In genomic region chr15:86029981-86030380, GRCm38 (mm10) we compare ENCODE assay signal across 10 mouse cellular contexts. TPM values are rescaled to one million over a fixed set of nuclear protein-coding genes. Genes with fewer than 3 reads are reported as not detected.
DNase-seq lines count a peak whose midpoint lies in the region; ATAC-seq lines count a peak whose summit lies in the region.
"Had no signal": no experiment of that assay in that cellular context is flagged by ENCODE, and none has a peak within 500 bp of the region (broad histone marks: within the 10 kb centered on the region; RNA-seq: fewer than 3 reads in every experiment).

No protein-coding gene starts in this region.

- peaks cover 5% of the 10 kb centered on the region for H3K27me3 ChIP-seq in heart, embryonic 16.5 days (ENCODE audit: control insufficient read depth, insufficient read depth, low read length)
- H3K27me3 ChIP-seq in neural tube, embryonic 11.5 days (ENCODE audit: control insufficient read depth, insufficient read depth, low read length), result peaks cover 12% of the 10 kb centered on the region
- H3K27me3 ChIP-seq in kidney, embryonic 16.5 days (ENCODE audit: insufficient read depth, low read length), result peaks cover 17% of the 10 kb centered on the region; the same call in 1 of the 2 replicates
- peaks cover 22% of the 10 kb centered on the region for H3K27me3 ChIP-seq in stomach, embryonic 16.5 days (ENCODE audit: control insufficient read depth, insufficient read depth, low read length)

- no peak overlapping the region for H3K9ac ChIP-seq in heart, embryonic 16.5 days (ENCODE audit: low read length)
- no peak overlapping the region for H3K9ac ChIP-seq in neural tube, embryonic 11.5 days (ENCODE audit: low read length)
- no peak overlapping the region for H3K9ac ChIP-seq in kidney, embryonic 16.5 days (replicated peaks; ENCODE audit: low read length)
- H3K9ac ChIP-seq in stomach, embryonic 16.5 days (ENCODE audit: low read length), result no peak overlapping the region
- H3K9ac ChIP-seq: limb, embryonic 12.5 days had no signal

- H3K4me3 ChIP-seq in heart, embryonic 16.5 days (ENCODE audit: low read length), result no peak overlapping the region
- no peak overlapping the region for H3K4me3 ChIP-seq in neural tube, embryonic 11.5 days (ENCODE audit: low read depth, low read length)
- H3K4me3 ChIP-seq in kidney, embryonic 16.5 days (ENCODE audit: low read length), result 0 out of 2 replicates have a peak overlapping the region, but pooled peaks have one; percentile 10
- peak overlapping the region; percentile 35 for H3K4me3 ChIP-seq in stomach, embryonic 16.5 days (replicated peaks; ENCODE audit: low read length)
- H3K4me3 ChIP-seq: limb, embryonic 12.5 days had no signal

- H3K36me3 ChIP-seq in heart, embryonic 16.5 days (ENCODE audit: control insufficient read depth, insufficient read depth), result peaks cover 16% of the 10 kb centered on the region
- H3K36me3 ChIP-seq in neural tube, embryonic 11.5 days (ENCODE audit: control insufficient read depth, insufficient read depth, low read length), result peaks cover 3% of the 10 kb centered on the region
- H3K36me3 ChIP-seq in kidney, embryonic 16.5 days (ENCODE audit: insufficient read depth, low read length), result peaks cover 18% of the 10 kb centered on the region
- H3K36me3 ChIP-seq in stomach, embryonic 16.5 days (ENCODE audit: control insufficient read depth, insufficient read depth, low read length), result 0 out of 2 replicates have a peak, but pooled peaks cover 17% of the 10 kb centered on the region

- H3K4me1 ChIP-seq in heart, embryonic 16.5 days (ENCODE audit: control insufficient read depth, insufficient read depth, low read length), result peaks cover 16% of the 10 kb centered on the region
- peaks cover 10% of the 10 kb centered on the region; the same call in 1 of the 2 replicates for H3K4me1 ChIP-seq in neural tube, embryonic 11.5 days (ENCODE audit: control insufficient read depth, insufficient read depth, low read length)
- H3K4me1 ChIP-seq in kidney, embryonic 16.5 days (ENCODE audit: insufficient read depth, low read length), result peaks cover 41% of the 10 kb centered on the region
- peaks cover 15% of the 10 kb centered on the region for H3K4me1 ChIP-seq in stomach, embryonic 16.5 days (ENCODE audit: control insufficient read depth, insufficient read depth, low read length)

- peak overlapping the region; percentile 36; the same call in 1 of the 2 replicates for H3K4me2 ChIP-seq in heart, embryonic 16.5 days (ENCODE audit: low read depth, low read length)
- peak overlapping the region; percentile 11 for H3K4me2 ChIP-seq in neural tube, embryonic 11.5 days (ENCODE audit: low read depth)
- peak overlapping the region; percentile 42 for H3K4me2 ChIP-seq in kidney, embryonic 16.5 days (replicated peaks; ENCODE audit: low read depth, low read length)
- H3K4me2 ChIP-seq in stomach, embryonic 16.5 days (ENCODE audit: low read depth, low read length), result peak overlapping the region; percentile 47

- DNase-seq in heart, postnatal 4 days, result no peak
- no peak for DNase-seq in neural tube, embryonic 11.5 days (ENCODE audit: low spot score)
- DNase-seq in neural tube, embryonic 10.5 days (ENCODE audit: extremely low spot score, low spot score), result no peak
- DNase-seq in testis, postnatal 10 days (ENCODE audit: low spot score), result no peak
- no peak for DNase-seq in left cerebral cortex, postnatal 10 days (ENCODE audit: extremely low spot score in 1 of 2, low spot score in 2 of 2)
- DNase-seq: heart, adult 18-20 months had no signal

- intact Hi-C loops in left cerebral cortex, postnatal 10 days (cut with DNase I), result no loop called here

- no peak for ATAC-seq in heart, embryonic 16.5 days (replicated peaks; ENCODE audit: extremely low read depth, insufficient read depth, low FRiP score)
- no peak for ATAC-seq in neural tube, embryonic 11.5 days (ENCODE audit: insufficient read depth, low FRiP score, low TSS enrichment)
- ATAC-seq in kidney, embryonic 16.5 days (ENCODE audit: low FRiP score, low TSS enrichment), result no peak
- ATAC-seq in stomach, embryonic 16.5 days (ENCODE audit: insufficient read depth, low FRiP score), result no peak

- peaks cover 6% of the 10 kb centered on the region; the same call in 1 of the 2 replicates for H3K9me3 ChIP-seq in heart, embryonic 16.5 days (replicated peaks; ENCODE audit: control insufficient read depth, low read length)
- peaks cover 11% of the 10 kb centered on the region for H3K9me3 ChIP-seq in neural tube, embryonic 11.5 days (ENCODE audit: control insufficient read depth, low read length)
- peaks cover 20% of the 10 kb centered on the region for H3K9me3 ChIP-seq in kidney, embryonic 16.5 days (ENCODE audit: low read length)
- H3K9me3 ChIP-seq in stomach, embryonic 16.5 days (replicated peaks; ENCODE audit: control insufficient read depth, low read length), result peaks cover 8% of the 10 kb centered on the region

- H3K27ac ChIP-seq in heart, embryonic 16.5 days (ENCODE audit: low read length), result no peak overlapping the region
- H3K27ac ChIP-seq in neural tube, embryonic 11.5 days (ENCODE audit: low read depth, low read length), result no peak overlapping the region
- H3K27ac ChIP-seq in kidney, embryonic 16.5 days (ENCODE audit: low read length), result no peak overlapping the region
- peak overlapping the region; percentile 53; the same call in 1 of the 2 replicates for H3K27ac ChIP-seq in stomach, embryonic 16.5 days (ENCODE audit: low read length)
- H3K27ac ChIP-seq: limb, embryonic 12.5 days had no signal

- WGBS in heart, embryonic 16.5 days, result 66% methylated on average over 14 of the region's 14 CpGs
- 64% methylated on average over 14 of the region's 14 CpGs for WGBS in neural tube, embryonic 11.5 days
- WGBS in kidney, embryonic 16.5 days, result 69% methylated on average over 14 of the region's 14 CpGs
- WGBS in stomach, embryonic 16.5 days, result 65% methylated on average over 14 of the region's 14 CpGs

RNA-seq across cellular contexts. Expression of gene Celsr1, which starts 3.6 kb away (rescaled TPM):
- 1.7 TPM in 2 replicates for polyA plus RNA-seq in heart, embryonic 16.5 days (2015; fragmentation: Nextera tagmentation; extraction: Ambion mirVana)
- 10 to 100 TPM; 20.0 to 21.3 TPM for total RNA-seq in heart, postnatal 4 days (2021)
- 5.1 and 5.4 TPM in 2 replicates for polyA plus RNA-seq in neural tube, embryonic 11.5 days (2014; fragmentation: Nextera tagmentation; extraction: Ambion mirVana)
- polyA plus RNA-seq in kidney, embryonic 16.5 days (2015; fragmentation: Nextera tagmentation; extraction: Ambion mirVana), result 3.5 and 3.9 TPM in 2 replicates
- polyA plus RNA-seq in stomach, embryonic 16.5 days (2015; fragmentation: Nextera tagmentation; extraction: Ambion mirVana), result 2.6 and 2.7 TPM in 2 replicates
- total RNA-seq in left cerebral cortex, postnatal 10 days (2021), result 1 to 10 TPM; 2.4 to 3.4 TPM

RNA-seq across cellular contexts. Expression of gene Gramd4, which starts 27.5 kb away (rescaled TPM):
- polyA plus RNA-seq in heart, embryonic 16.5 days (2015; fragmentation: Nextera tagmentation; extraction: Ambion mirVana), result 18.7 and 22.2 TPM in 2 replicates
- 10 to 100 TPM; 30.1 to 33.6 TPM for total RNA-seq in heart, postnatal 4 days (2021)
- 10.5 and 11.7 TPM in 2 replicates for polyA plus RNA-seq in neural tube, embryonic 11.5 days (2014; fragmentation: Nextera tagmentation; extraction: Ambion mirVana)
- polyA plus RNA-seq in kidney, embryonic 16.5 days (2015; fragmentation: Nextera tagmentation; extraction: Ambion mirVana), result 12.1 and 14.9 TPM in 2 replicates
- 10.5 and 12.1 TPM in 2 replicates for polyA plus RNA-seq in stomach, embryonic 16.5 days (2015; fragmentation: Nextera tagmentation; extraction: Ambion mirVana)
- 10 to 100 TPM; 38.3 to 41.4 TPM for total RNA-seq in left cerebral cortex, postnatal 10 days (2021)

Comparison
In these comparisons a context has a peak if more than half of its experiments do, and no peak if none do; other contexts are left out.
1. H3K4me3 ChIP-seq: peak in kidney, embryonic 16.5 days (single experiment) and stomach, embryonic 16.5 days (single experiment); none in heart, embryonic 16.5 days (single experiment) and neural tube, embryonic 11.5 days (single experiment).
2. Peak in every context shown above with its lines, with median percentiles within 50 percentile points of each other: H3K4me2 ChIP-seq.